Mouse (Mus musculus) kidney, adult 2 months (tissue): ENCODE results near the gene Pi4kb.

ENCODE experiments used
- CTCF ChIP-seq: fragments of 200-500 bp; conservative IDR thresholded peaks from 2 replicates; pipeline ENCODE4 v1.5.1; 2011; ENCODE audit warnings: low read depth, mild to moderate bottlenecking, control low read depth, low read length, moderate library complexity, mixed read lengths; ENCODE audit not compliant: insufficient read depth, insufficient read length
- POLR2A ChIP-seq: fragments of 200-500 bp; IDR thresholded peaks from one replicate; pipeline ENCODE4 v1.6.1; 2011; ENCODE audit warnings: low read depth, low read length, control low read depth

DNA sequence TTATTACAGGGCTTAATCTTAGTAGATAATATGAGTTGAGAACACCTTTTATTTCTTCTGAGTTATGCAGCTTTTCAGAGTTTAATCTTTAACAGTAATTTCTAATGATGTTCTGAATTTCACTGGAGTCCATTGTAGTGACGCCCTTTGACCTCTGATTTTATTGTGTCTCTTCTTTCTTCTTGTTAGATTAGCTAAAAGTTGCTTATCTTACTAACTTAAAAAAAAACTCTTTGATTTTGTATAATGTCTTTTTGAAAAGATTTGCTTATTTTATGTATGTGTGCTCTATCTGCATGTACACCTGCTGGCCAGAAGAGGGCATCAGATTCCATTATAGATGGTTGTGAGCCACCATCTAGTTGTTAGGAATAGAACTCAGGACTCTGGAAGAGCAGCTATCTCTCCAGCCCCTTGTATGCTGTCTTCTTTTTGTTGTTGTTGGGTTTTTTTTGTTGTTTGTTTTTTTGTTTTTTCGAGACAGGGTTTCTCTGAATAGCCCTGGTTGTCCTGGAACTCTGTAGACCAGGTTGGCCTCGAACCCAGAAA, 26.4 kb upstream of the Pi4kb start:
- TF ChIP-seq CTCF (peak; percentile 15; the same call in 1 of the 2 replicates), POLR2A (no peak)
